Mouse (Mus musculus) kidney, adult 2 months (tissue): ENCODE data around the gene Bcas3.

Experiments used
- CTCF ChIP-seq: fragments of 200-500 bp; conservative IDR thresholded peaks from 2 replicates; pipeline ENCODE4 v1.5.1; 2011; ENCODE audit warnings: low read depth, mild to moderate bottlenecking, control low read depth, low read length, moderate library complexity, mixed read lengths; ENCODE audit not compliant: insufficient read depth, insufficient read length
- POLR2A ChIP-seq: fragments of 200-500 bp; IDR thresholded peaks from one replicate; pipeline ENCODE4 v1.6.1; 2011; ENCODE audit warnings: low read depth, low read length, control low read depth

- TF ChIP-seq CTCF (no peak), POLR2A (no peak)
These were observed 335.5 kb downstream of the Bcas3 start for GRCm38 (mm10) chr11:85688440-85688838.
